Mouse (Mus musculus) myocyte (in vitro differentiated cells): Measurements from ENCODE around the gene Ung. TPM values are rescaled to one million over a fixed set of nuclear protein-coding genes. Genes with fewer than 3 reads are reported as not detected.

Experiments used
- H3K27me3 ChIP-seq: one replicate; pipeline ENCODE4 v1.6.1; 2011; ENCODE audit not compliant: control insufficient read depth, insufficient read depth, insufficient read length
- H3K36me3 ChIP-seq: one replicate; pipeline ENCODE4 v1.6.1; 2011; ENCODE audit not compliant: control insufficient read depth, insufficient read depth
- H3K4me2 ChIP-seq: one replicate; pipeline ENCODE4 v1.6.1; 2011; ENCODE audit warnings: low read depth, control low read depth
- H3K4me3 ChIP-seq: one replicate; pipeline ENCODE4 v1.5.1; 2011; ENCODE audit warnings: mild to moderate bottlenecking, control low read depth, moderate library complexity
- H3K79me2 ChIP-seq: one replicate; pipeline ENCODE4 v1.6.1; 2011; ENCODE audit not compliant: control insufficient read depth, insufficient read depth
- H3ac ChIP-seq: one replicate; pipeline ENCODE4 v1.6.1; 2011; ENCODE audit not compliant: control insufficient read depth, insufficient read length
- E2F4 ChIP-seq: IDR thresholded peaks from one replicate; pipeline ENCODE4 v1.6.1; 2011; ENCODE audit warnings: mild to moderate bottlenecking, control low read depth, moderate library complexity; ENCODE audit not compliant: insufficient read depth
- MAX ChIP-seq: IDR thresholded peaks from one replicate; pipeline ENCODE4 v1.6.1; 2011; ENCODE audit warnings: low read depth, mild to moderate bottlenecking, control low read depth
- MYOD1 ChIP-seq, 3 experiments: IDR thresholded peaks; one replicate each; pipeline ENCODE4 v1.6.1; 2011; ENCODE audit warnings: control low read depth in 2 of 3, low read depth in 2 of 3, mild to moderate bottlenecking in 2 of 3, moderate library complexity in 1 of 3; ENCODE audit not compliant: insufficient read length in 2 of 3, control insufficient read depth in 1 of 3
- POLR2AphosphoS2 ChIP-seq: IDR thresholded peaks from one replicate; pipeline ENCODE4 v1.6.1; 2011; ENCODE audit warnings: low read depth, control low read depth; ENCODE audit not compliant: insufficient read length
- REST ChIP-seq: IDR thresholded peaks from one replicate; pipeline ENCODE4 v1.6.1; 2011; ENCODE audit warnings: mild to moderate bottlenecking, control low read depth, moderate library complexity; ENCODE audit not compliant: insufficient read depth, insufficient read length
- SRF ChIP-seq: IDR thresholded peaks from one replicate; pipeline ENCODE4 v1.6.1; 2011; ENCODE audit warnings: low read depth; ENCODE audit not compliant: control insufficient read depth, insufficient read length
- USF1 ChIP-seq: IDR thresholded peaks from one replicate; pipeline ENCODE4 v1.6.1; 2011; ENCODE audit warnings: low read depth, mild to moderate bottlenecking, control low read depth, moderate library complexity
- polyA plus RNA-seq: library from polyadenylated mRNA; unstranded; fragments of >200 nt; fragmentation: generic; extraction: Trizol; gene quantifications from one replicate; pipeline ENCODE4 v1.2.1, GENCODE M21; 2012; ENCODE audit warnings: missing spikeins

Ung gene
- polyA plus RNA-seq, 1 experiment: 2.7 TPM

GRCm38 (mm10) chr5:114187108-114187507, 56.9 kb downstream of the Ung start:
- no peak overlapping the region for H3K4me3 ChIP-seq
- TF ChIP-seq POLR2AphosphoS2: no peak
- no peak for TF ChIP-seq REST
- TF ChIP-seq MYOD1 (IDR thresholded peaks at IDR 0.05; ENCODE audit: control insufficient read depth in 1 of 3, insufficient read length in 2 of 3, low read depth in 2 of 3): no peak
- TF ChIP-seq SRF: no peak
- TF ChIP-seq MAX: no peak
- no peak for TF ChIP-seq E2F4
- TF ChIP-seq USF1: no peak
- H3K27me3 ChIP-seq: peaks cover 21% of the 10 kb centered on the region
- no peaks in the 10 kb centered on the region for H3K79me2 ChIP-seq
- H3K4me2 ChIP-seq: no peak overlapping the region
- no peaks in the 10 kb centered on the region for H3K36me3 ChIP-seq
- H3ac ChIP-seq: no peak overlapping the region

Other genes with a start within 250 kb of the Ung start
- 58.9 TPM for gene Coro1c, start 221.6 kb upstream of the Ung start, polyA plus RNA-seq
- gene Ssh1, start 136.5 kb upstream of the Ung start, polyA plus RNA-seq: 3.4 TPM
- not detected for gene Dao, start 126.7 kb upstream of the Ung start, polyA plus RNA-seq
- 12.3 TPM for gene Usp30, start 64.9 kb upstream of the Ung start, polyA plus RNA-seq
- 0.05 TPM for gene Svop, start 38.8 kb upstream of the Ung start, polyA plus RNA-seq
- 5.7 TPM for gene Alkbh2, start 2.2 kb upstream of the Ung start, polyA plus RNA-seq
- gene Acacb, start 16.1 kb downstream of the Ung start, polyA plus RNA-seq: 0.84 TPM
- gene Foxn4, start 143.4 kb downstream of the Ung start, polyA plus RNA-seq: 0.01 TPM
- gene Myo1h, start 158.8 kb downstream of the Ung start, polyA plus RNA-seq: 1.4 TPM